Mouse (Mus musculus) bone marrow macrophage, adult 2 months (primary cell): ENCODE measurements around the gene Uckl1.

Source experiments
- CTCF ChIP-seq: IDR thresholded peaks from 2 replicates; pipeline ENCODE4 v1.5.1; 2012; ENCODE audit warnings: low read depth, mild to moderate bottlenecking, low read length, moderate library complexity
- POLR2A ChIP-seq: IDR thresholded peaks from 2 replicates; pipeline ENCODE4 v1.6.1; 2012; ENCODE audit warnings: mild to moderate bottlenecking, low read depth, low read length, borderline replicate concordance

- TF ChIP-seq CTCF (no peak), POLR2A (no peak)
These were observed 16.4 kb upstream of the Uckl1 start for GRCm38 (mm10) chr2:181600828-181601750.
